Mouse (Mus musculus) lung, postnatal 36 days (tissue): Measurements from ENCODE around the gene Rbm19.
A peak's percentile ranks its signal among the peaks of the same experiment; 100 is the strongest.
"Not testable (repeated sequence)": the region's sequence is repeated elsewhere in the genome, so short reads cannot be mapped to it uniquely, and the experiment has no call there.

Experiments
- DNase-seq: peaks from one replicate; pipeline ENCODE4 v3.0.0; 2022; ENCODE audit warnings: mixed read lengths

The Rbm19 gene

GRCm38 (mm10) chr5:120116261-120117050 lies at the start of gene Rbm19:
Rbm19 (plus strand) TSS chr5:120116465.
- peak; percentile 95 for DNase-seq

GRCm38 (mm10) chr5:120067266-120067665 lies 49.0 kb upstream of the Rbm19 start:
- DNase-seq = no peak

- no peak for DNase-seq
Observed at GRCm38 (mm10) chr5:120074101-120074500, 42.2 kb upstream of the Rbm19 start.

GRCm38 (mm10) chr5:120080027-120080426 lies 36.2 kb upstream of the Rbm19 start:
- DNase-seq = no peak

GRCm38 (mm10) chr5:120080468-120080867 lies 35.8 kb upstream of the Rbm19 start:
- no peak for DNase-seq

GRCm38 (mm10) chr5:120088561-120088960 lies 27.7 kb upstream of the Rbm19 start:
- peak; percentile 94 for DNase-seq

GRCm38 (mm10) chr5:120094602-120095001 lies 21.7 kb upstream of the Rbm19 start:
- DNase-seq = peak; percentile 73

GRCm38 (mm10) chr5:120097042-120097441 lies 19.2 kb upstream of the Rbm19 start:
- DNase-seq = peak; percentile 57

- no peak for DNase-seq
Observed at GRCm38 (mm10) chr5:120100814-120101213, 15.5 kb upstream of the Rbm19 start.

GRCm38 (mm10) chr5:120102097-120102496 lies 14.2 kb upstream of the Rbm19 start:
- DNase-seq = peak; percentile 75

GRCm38 (mm10) chr5:120102732-120103131 lies 13.5 kb upstream of the Rbm19 start:
- DNase-seq = peak; percentile 44

- peak; percentile 48 for DNase-seq
Observed at GRCm38 (mm10) chr5:120103458-120103857, 12.8 kb upstream of the Rbm19 start.

GRCm38 (mm10) chr5:120106424-120107073 lies 9.7 kb upstream of the Rbm19 start:
- peak; percentile 44 for DNase-seq

- DNase-seq = no peak
Observed at GRCm38 (mm10) chr5:120114361-120114760, 1.9 kb upstream of the Rbm19 start.

GRCm38 (mm10) chr5:120117161-120117560 lies 896 bp downstream of the Rbm19 start:
- not testable (repeated sequence) for DNase-seq

GRCm38 (mm10) chr5:120124881-120125690 lies 8.8 kb downstream of the Rbm19 start:
- DNase-seq = peak; percentile 21

- no peak for DNase-seq
Observed at GRCm38 (mm10) chr5:120127641-120128040, 11.4 kb downstream of the Rbm19 start.

- DNase-seq = no peak
Observed at GRCm38 (mm10) chr5:120128511-120128910, 12.2 kb downstream of the Rbm19 start.

GRCm38 (mm10) chr5:120129070-120129469 lies 12.8 kb downstream of the Rbm19 start:
- no peak for DNase-seq

- DNase-seq = no peak
Observed at GRCm38 (mm10) chr5:120129761-120130160, 13.5 kb downstream of the Rbm19 start.

GRCm38 (mm10) chr5:120130163-120130562 lies 13.9 kb downstream of the Rbm19 start:
- DNase-seq = no peak

GRCm38 (mm10) chr5:120131600-120131999 lies 15.3 kb downstream of the Rbm19 start:
- peak; percentile 45 for DNase-seq

GRCm38 (mm10) chr5:120134000-120134399 lies 17.7 kb downstream of the Rbm19 start:
- DNase-seq = peak; percentile 53
